Mouse (Mus musculus) spleen, adult 2 months (tissue): ENCODE results near the gene Tldc2. TPM values are rescaled to one million over a fixed set of nuclear protein-coding genes. Genes with fewer than 3 reads are reported as not detected.

ENCODE experiments used
- DNase-seq, 2 experiments: peaks; one replicate each; pipeline versions ENCODE4 v3.0.0 to v3.0.0-alpha.2; 2012 to 2021; ENCODE audit warnings: low spot score in 2 of 2, low read depth in 1 of 2
- H3K27ac ChIP-seq: fragments of 200-500 bp; 2 replicates; pipeline ENCODE4 v1.5.1; 2012; ENCODE audit warnings: low read length, inconsistent platforms; ENCODE audit not compliant: insufficient read depth
- H3K27me3 ChIP-seq: fragments of 200-500 bp; 2 replicates; pipeline ENCODE4 v1.6.1; 2012; ENCODE audit warnings: mild to moderate bottlenecking, moderate library complexity, low read length, inconsistent platforms; ENCODE audit not compliant: control insufficient read depth, insufficient read depth
- H3K36me3 ChIP-seq: fragments of 200-500 bp; 2 replicates; pipeline ENCODE4 v1.6.1; 2012; ENCODE audit warnings: mild to moderate bottlenecking, low read length, inconsistent platforms; ENCODE audit not compliant: control insufficient read depth, insufficient read depth
- H3K4me1 ChIP-seq: fragments of 200-500 bp; 2 replicates; pipeline ENCODE4 v1.6.1; 2011; ENCODE audit warnings: inconsistent platforms; ENCODE audit not compliant: control insufficient read depth, insufficient read depth, insufficient read length
- H3K4me3 ChIP-seq: fragments of 200-500 bp; 2 replicates; pipeline ENCODE4 v1.5.1; 2011; ENCODE audit warnings: mild to moderate bottlenecking, inconsistent platforms; ENCODE audit not compliant: insufficient read depth, insufficient read length; ENCODE audit errors: extremely low read depth
- CTCF ChIP-seq: fragments of 200-500 bp; IDR thresholded peaks from 2 replicates; pipeline ENCODE4 v1.5.1; 2011; ENCODE audit warnings: mild to moderate bottlenecking, inconsistent platforms; ENCODE audit not compliant: insufficient read depth, insufficient read length, insufficient replicate concordance; ENCODE audit errors: extremely low read depth
- POLR2A ChIP-seq: fragments of 200-500 bp; IDR thresholded peaks from 2 replicates; pipeline ENCODE4 v1.6.1; 2011; ENCODE audit warnings: low read depth, low read length, inconsistent platforms
- WGBS: fragments of 180-500 bp; shearing (Covaris S2); methylation state at CpG from one replicate; pipeline ENCODE4 v1.1.7; 2018; 5-methylcytosine and 5-hydroxymethylcytosine counted together
- polyA plus RNA-seq: library from polyadenylated mRNA; depleted of rRNA; stranded (reverse); fragments of >200 nt; gene quantifications from 2 replicates; pipeline ENCODE4 v1.2.3, GENCODE M21; 2012

Tldc2 gene
- polyA plus RNA-seq, 1 experiment, result not detected

DNA sequence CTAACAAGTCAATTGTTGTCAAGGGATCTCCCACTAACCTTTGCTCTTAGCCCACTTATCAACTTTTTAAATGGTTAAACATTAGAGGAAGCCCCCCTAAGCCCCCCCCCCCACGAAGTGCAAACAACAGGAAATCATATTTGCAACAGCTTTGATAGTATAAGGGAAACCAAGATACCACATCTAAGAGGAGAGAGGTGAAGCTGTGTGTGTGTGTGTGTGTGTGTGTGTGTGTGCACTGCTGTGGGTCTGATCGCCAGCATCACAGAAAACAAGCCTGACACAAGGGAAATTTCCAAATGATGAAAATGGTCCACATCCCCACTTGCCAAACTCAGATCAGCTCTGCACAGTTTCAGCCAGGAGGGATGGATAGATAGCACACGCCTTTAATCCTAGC lies 32.2 kb downstream of the Tldc2 start:
- TF ChIP-seq POLR2A, result no peak
- Histone ChIP-seq H3K27ac (no peak overlapping the region), H3K4me1 (no peaks in the 10 kb centered on the region), H3K36me3 (peaks cover 51% of the 10 kb centered on the region), H3K27me3 (no peaks in the 10 kb centered on the region), H3K4me3 (no peak overlapping the region)
- WGBS, result 38% methylated on average over 3 of the region's 3 CpGs
- peak in 1 of 2 experiments; percentile 53 for DNase-seq

DNA sequence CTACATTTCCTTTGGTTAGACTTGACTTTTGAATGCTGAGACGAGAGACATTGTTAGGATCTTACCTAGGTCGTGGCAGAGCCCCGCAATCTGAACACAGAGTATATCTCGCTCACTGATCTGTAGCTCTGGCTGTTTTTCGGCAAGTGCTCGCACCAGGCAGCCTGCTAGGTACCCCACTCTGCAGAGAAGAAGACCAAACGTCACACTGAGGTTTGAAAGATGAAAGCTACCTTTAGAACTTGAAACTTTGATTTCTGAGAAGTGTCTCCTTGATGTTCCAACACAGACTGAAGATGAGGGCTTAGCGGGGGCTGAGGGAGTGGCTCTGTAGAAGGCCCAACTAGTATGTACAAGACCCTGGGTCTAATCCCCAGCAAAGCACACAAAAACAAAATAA lies 34.9 kb downstream of the Tldc2 start:
- peak overlapping the region; percentile 24; the same call in 1 of the 2 replicates for H3K27ac ChIP-seq
- TF ChIP-seq CTCF, result no peak
- TF ChIP-seq POLR2A, result no peak
- H3K27me3 ChIP-seq, result no peaks in the 10 kb centered on the region
- peak; percentile 22 to 52 for DNase-seq
- WGBS, result 81% methylated on average over 8 of the region's 8 CpGs
- H3K36me3 ChIP-seq, result peaks cover 52% of the 10 kb centered on the region
- no peak overlapping the region for H3K4me3 ChIP-seq
- no peaks in the 10 kb centered on the region for H3K4me1 ChIP-seq

DNA sequence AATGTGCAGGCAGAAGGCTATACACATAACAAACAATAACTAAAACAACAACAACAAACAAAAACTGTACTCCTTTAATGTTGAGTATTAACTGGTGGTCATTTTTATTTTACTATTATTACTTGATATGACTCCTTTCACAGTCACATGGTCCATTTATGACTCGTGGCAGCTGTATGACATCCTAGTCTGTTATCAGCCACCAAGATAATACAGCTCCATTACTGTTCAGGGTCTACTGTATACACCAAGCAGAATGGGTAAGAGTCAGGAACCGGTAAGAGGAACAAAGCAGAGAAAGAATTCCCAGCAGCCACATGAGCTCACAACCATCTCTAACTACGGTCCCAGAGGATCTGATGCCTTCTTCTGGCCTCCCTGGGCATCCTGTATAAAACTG lies 38.4 kb downstream of the Tldc2 start:
- peaks cover 57% of the 10 kb centered on the region for H3K36me3 ChIP-seq
- no peaks in the 10 kb centered on the region for H3K27me3 ChIP-seq
- DNase-seq, result no peak
- no peak overlapping the region for H3K4me3 ChIP-seq
- 84% methylated on average over 3 of the region's 3 CpGs for WGBS
- H3K4me1 ChIP-seq, result peaks cover 8% of the 10 kb centered on the region; the same call in 1 of the 2 replicates
- no peak for TF ChIP-seq CTCF
- no peak for TF ChIP-seq POLR2A
- H3K27ac ChIP-seq, result no peak overlapping the region

DNA sequence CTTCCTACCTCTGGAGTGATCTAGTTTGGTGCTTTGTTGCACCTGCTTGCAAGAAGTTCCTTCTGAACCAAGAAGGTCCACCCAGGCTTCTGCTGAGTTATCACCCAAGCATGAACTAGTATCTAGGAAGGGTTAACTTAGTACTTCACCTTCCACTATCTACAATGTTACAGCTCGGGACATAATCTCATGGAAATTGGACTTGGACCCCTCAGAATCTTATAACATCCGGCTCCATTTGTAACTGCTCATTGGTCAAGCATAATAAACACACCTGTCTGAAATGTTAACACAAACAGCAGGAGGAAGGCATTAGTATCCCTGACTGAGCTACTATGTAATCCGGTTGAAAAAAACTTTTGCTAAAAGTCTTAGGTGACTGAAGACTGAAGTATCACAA lies 40.5 kb downstream of the Tldc2 start:
- Histone ChIP-seq H3K36me3 (peaks cover 46% of the 10 kb centered on the region), H3K27me3 (no peaks in the 10 kb centered on the region), H3K27ac (no peak overlapping the region), H3K4me1 (peaks cover 15% of the 10 kb centered on the region; the same call in 1 of the 2 replicates), H3K4me3 (no peak overlapping the region)
- DNase-seq, result no peak
- WGBS, result 89% methylated on average over 3 of the region's 3 CpGs
- TF ChIP-seq CTCF, result no peak
- no peak for TF ChIP-seq POLR2A

DNA sequence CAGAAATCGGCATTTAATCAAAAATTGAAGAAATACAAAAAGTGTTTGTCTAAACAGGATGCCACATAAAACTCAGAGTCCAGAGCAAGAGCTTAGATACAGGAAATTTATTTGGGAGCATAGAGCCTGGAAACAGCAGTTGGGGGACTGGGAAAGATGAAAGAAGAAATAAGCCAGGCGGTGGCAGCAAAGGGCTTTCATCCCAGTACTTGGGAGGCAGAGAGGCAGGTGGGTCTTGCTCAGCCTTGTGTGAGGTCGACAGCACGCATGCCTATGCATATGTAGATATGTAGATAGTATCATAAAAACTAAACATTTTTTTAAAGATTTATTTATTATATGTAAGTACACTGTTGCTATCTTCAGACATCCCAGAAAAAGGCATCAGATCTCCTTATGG lies 41.2 kb downstream of the Tldc2 start:
- WGBS, result 37% methylated on average over 4 of the region's 4 CpGs
- Histone ChIP-seq H3K27ac (no peak overlapping the region), H3K4me1 (peaks cover 16% of the 10 kb centered on the region; the same call in 1 of the 2 replicates), H3K36me3 (peaks cover 43% of the 10 kb centered on the region), H3K27me3 (no peaks in the 10 kb centered on the region), H3K4me3 (no peak overlapping the region)
- DNase-seq, result peak in 1 of 2 experiments; percentile 33
- TF ChIP-seq POLR2A (no peak), CTCF (peak; percentile 29; the same call in 1 of the 2 replicates)

DNA sequence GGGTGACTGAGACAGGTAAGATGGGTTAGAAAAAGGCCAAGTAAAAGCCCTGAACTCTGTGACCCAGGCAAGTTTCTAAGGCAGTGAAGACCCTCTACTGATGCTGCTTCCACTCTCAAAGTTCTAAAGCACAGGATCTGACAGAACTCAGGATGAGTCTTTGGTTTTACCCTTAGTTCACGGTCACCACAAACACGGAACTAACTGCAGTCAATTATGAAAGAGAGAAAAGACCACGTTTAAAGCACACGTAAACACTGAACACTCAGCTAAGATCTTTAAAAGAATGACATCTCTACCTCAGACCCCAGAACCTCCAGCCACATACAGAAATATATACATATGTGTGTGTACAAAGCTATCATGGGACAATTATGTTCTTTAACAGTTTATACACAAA lies 42.2 kb downstream of the Tldc2 start:
- no peaks in the 10 kb centered on the region for H3K27me3 ChIP-seq
- peak overlapping the region; percentile 3; the same call in 1 of the 2 replicates for H3K27ac ChIP-seq
- H3K4me3 ChIP-seq, result peak overlapping the region; percentile 59; the same call in 1 of the 2 replicates
- 10% methylated on average over 4 of the region's 4 CpGs for WGBS
- no peak for TF ChIP-seq CTCF
- TF ChIP-seq POLR2A, result no peak
- DNase-seq, result no peak
- peaks cover 35% of the 10 kb centered on the region for H3K36me3 ChIP-seq
- peaks cover 19% of the 10 kb centered on the region; the same call in 1 of the 2 replicates for H3K4me1 ChIP-seq

DNA sequence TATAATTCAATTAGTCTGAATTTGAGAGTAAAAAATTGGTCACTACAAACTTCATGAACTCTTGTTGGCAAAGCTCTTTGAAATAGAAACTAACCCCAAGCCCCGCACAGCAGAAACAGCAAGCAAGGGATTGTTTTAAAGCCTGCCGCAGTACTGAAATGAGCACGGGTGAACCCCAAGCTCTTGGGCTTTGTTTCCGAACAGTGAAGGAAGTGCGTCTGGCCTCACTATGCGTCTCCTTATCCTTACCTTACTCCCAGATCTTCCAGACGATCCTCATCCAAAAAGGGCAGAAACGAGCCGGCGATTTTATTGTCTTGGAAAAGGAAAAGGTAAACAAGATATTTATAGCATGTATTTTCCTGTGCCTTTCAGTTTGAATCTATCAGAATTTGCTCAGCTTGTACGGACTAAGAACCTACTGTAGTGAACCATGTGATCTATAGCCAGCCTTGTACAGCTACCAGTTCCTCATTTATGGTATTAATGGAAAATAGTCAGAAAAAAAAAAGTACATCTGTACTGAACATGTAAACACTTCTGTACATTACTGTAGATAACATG lies 42.8 kb downstream of the Tldc2 start:
- H3K4me3 ChIP-seq, result peak overlapping the region; percentile 59
- H3K4me1 ChIP-seq, result peaks cover 19% of the 10 kb centered on the region; the same call in 1 of the 2 replicates
- peak in 1 of 2 experiments; percentile 26 for DNase-seq
- TF ChIP-seq POLR2A (no peak), CTCF (no peak)
- H3K27me3 ChIP-seq, result no peaks in the 10 kb centered on the region
- peak overlapping the region; percentile 90 for H3K27ac ChIP-seq
- peaks cover 33% of the 10 kb centered on the region for H3K36me3 ChIP-seq
- 4% methylated on average over 11 of the region's 11 CpGs for WGBS
